Mouse (Mus musculus): ENCODE data around the gene Orai2. TPM values are rescaled to one million over a fixed set of nuclear protein-coding genes. Genes with fewer than 3 reads are reported as not detected.
"Not testable (repeated sequence)": the region's sequence is repeated elsewhere in the genome, so short reads cannot be mapped to it uniquely, and the experiment has no call there.

Gene Orai2
- total RNA-seq, 2 experiments from 2014 or later = 148 to 150 TPM

- Histone ChIP-seq H3K4me3 (peak overlapping the region; percentile 76), H3K27ac (peak overlapping the region; percentile 94)
- peak in 1 of 2 experiments; percentile 38 for DNase-seq (ENCODE audit: low spot score in 2 of 2)
- TF ChIP-seq CTCF (conservative IDR thresholded peaks at IDR 0.05) = no peak
Measured at GRCm38 (mm10) chr5:136169626-136170511, 644 bp downstream of the Orai2 start.

DNA sequence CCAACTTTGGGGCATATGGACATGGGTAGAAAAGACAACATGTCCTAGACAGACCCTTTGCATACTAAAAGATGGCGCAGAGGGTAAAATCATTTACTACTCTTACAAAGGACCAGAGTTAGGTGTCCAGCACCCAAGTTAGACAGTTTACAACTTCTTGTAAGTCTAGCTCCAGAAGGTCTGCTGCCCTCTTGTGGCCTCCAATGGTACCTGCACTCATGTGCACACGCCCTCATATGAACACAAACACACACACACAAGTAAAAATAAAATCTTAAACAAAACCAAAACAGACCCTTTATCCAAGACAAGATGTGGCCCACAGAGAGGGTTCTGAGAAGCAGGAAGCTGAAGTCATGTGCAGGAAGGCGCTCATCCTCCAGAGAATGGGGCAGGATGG lies 2.4 kb downstream of the Orai2 start:
- TF ChIP-seq CTCF (conservative IDR thresholded peaks at IDR 0.05) = peak; percentile 68
- Histone ChIP-seq H3K4me3 (no peak overlapping the region), H3K27ac (no peak overlapping the region)
- no peak for DNase-seq (ENCODE audit: low spot score in 2 of 2)

GRCm38 (mm10) chr5:136167296-136167695 lies 3.2 kb downstream of the Orai2 start:
- Histone ChIP-seq H3K27ac (peak overlapping the region; percentile 28; the same call in 1 of the 2 replicates), H3K4me3 (no peak overlapping the region)
- TF ChIP-seq CTCF (conservative IDR thresholded peaks at IDR 0.05) = no peak
- DNase-seq (ENCODE audit: low spot score in 2 of 2) = no peak

DNA sequence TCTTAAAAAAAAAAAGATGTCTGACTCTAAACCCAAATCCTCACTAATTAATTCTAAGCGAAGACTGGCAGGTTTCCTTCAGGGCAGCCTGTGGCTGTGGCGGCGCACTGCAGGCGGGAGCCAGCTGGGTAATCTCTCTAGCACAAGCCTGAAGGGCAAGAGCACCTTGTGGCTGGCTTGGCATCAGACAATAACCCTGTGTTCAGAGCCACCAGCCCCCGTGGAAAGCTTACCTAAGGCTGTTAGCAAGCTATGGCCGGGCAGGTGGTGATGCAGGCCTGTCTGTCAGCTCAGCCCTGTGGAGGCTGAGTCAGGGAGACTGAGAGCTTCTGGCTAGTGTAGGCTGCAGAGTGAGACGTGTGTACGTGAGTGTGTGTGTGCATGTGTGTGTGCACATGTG lies 5.3 kb downstream of the Orai2 start:
- no peak for DNase-seq (ENCODE audit: low spot score in 2 of 2)
- TF ChIP-seq CTCF (conservative IDR thresholded peaks at IDR 0.05) = 0 out of 2 replicates have a peak, but pooled peaks have one; percentile 15
- no peak overlapping the region for H3K4me3 ChIP-seq
- H3K27ac ChIP-seq = peak overlapping the region; percentile 84

DNA sequence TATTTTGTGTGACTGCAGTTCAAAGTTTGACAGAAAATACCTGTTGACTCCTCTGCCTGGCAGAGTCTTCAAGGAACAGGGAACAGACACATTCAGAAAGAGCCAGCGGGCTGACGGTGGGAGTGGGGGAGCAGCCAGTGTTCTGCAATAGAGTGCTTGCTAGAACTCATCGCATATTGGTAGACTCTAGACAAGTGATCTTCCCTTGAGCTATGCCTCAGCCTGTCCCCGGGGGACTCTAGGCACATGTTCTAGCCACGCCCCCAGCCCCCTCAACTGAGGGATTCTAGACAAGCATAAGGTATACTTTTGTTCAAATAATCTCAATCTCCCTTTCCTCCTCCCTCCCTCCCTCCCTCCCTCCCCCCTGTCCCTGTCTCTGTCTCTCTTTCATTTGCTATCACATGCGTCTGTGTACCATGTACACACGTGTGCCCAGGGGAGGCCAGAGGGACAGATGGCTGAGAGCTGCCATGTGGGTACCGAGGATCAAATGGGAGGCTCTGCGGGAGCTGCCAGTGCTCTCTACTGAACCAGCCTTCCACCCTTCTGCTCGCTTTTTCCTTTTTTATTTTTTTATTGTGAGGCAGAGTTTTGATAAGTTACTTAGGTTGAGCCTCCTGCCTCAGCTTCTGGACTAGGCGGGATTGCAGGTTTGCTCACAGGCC lies 6.6 kb downstream of the Orai2 start:
- TF ChIP-seq CTCF (conservative IDR thresholded peaks at IDR 0.05) = no peak
- DNase-seq (ENCODE audit: low spot score in 2 of 2) = peak; percentile 46 to 70
- Histone ChIP-seq H3K27ac (peak overlapping the region; percentile 84), H3K4me3 (no peak overlapping the region)

DNA sequence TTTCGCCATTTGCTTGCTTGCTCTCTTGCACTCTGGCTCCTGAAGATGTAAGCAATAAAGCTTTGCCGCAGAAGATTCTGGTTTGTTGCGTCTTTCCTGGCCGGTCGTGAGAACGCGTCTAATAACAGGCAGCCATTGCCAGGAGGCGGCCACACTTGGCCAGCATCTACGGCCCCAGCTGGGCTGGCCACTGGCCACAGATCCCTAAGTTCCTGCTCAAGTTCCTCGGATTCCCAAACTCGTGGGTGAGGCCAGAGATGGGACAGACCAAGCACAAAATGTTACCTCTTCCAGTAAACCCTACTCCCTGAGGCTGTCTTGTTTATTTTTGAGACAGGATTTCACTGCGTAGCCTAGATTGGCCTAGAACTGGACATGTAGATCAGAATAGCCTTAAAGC lies 10.4 kb downstream of the Orai2 start:
- DNase-seq (ENCODE audit: low spot score in 2 of 2); H3K4me3 ChIP-seq: not testable (repeated sequence)

GRCm38 (mm10) chr5:136155399-136155798 lies 15.1 kb downstream of the Orai2 start:
- Histone ChIP-seq H3K4me3 (no peak overlapping the region), H3K27ac (no peak overlapping the region)
- TF ChIP-seq CTCF (conservative IDR thresholded peaks at IDR 0.05) = no peak
- DNase-seq (ENCODE audit: low spot score in 2 of 2) = no peak

More for the DNA sequence above, 10.4 kb downstream of the Orai2 start:
- not testable (repeated sequence) for H3K27ac ChIP-seq

DNA sequence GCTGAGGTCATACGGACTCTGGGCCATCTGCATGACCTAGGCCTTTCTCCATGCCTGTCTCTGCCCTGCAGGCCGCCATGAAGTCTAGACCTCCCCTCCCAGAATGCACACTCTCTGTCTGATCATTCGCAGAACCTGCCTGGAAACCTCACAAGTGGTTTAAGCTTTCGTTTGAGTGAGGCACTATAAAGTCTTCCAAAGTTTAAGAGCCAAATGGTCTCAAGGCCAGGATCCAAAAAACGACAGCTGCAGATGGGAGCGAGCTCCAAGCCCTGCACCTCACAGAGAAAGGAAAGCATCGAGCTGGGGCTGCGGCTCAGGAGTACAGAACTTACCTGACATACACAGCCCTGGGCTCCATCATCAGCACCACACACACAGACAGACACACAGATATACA lies 18.1 kb downstream of the Orai2 start:
- Histone ChIP-seq H3K27ac (no peak overlapping the region), H3K4me3 (no peak overlapping the region)
- no peak for TF ChIP-seq CTCF (conservative IDR thresholded peaks at IDR 0.05)
- no peak for DNase-seq (ENCODE audit: low spot score in 2 of 2)

DNA sequence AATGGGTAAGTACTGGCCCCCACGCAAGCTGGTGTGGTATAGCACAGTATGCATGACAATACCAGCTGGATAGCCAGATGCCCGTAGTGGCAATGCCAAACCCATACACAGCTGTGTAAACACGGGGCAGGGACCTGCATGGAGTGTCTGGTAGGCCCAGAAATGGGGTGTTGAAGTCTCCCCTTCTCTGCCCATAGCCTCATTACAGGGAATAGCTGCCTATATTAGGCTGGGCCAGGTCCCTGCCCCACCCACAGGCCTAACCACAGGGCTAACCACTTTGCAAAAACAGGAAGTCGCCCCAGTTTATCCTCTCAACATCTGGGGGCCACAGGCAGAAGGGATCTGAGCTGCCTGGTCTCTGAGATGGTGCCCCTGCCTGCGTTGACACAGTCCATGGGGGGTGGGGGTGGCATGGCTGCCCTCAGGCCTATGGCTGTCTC lies 21.4 kb downstream of the Orai2 start:
- not testable (repeated sequence) for H3K4me3 ChIP-seq; H3K27ac ChIP-seq; DNase-seq (ENCODE audit: low spot score in 2 of 2)

- no peak for TF ChIP-seq CTCF (conservative IDR thresholded peaks at IDR 0.05)
- no peak for DNase-seq (ENCODE audit: low spot score in 2 of 2)
- H3K27ac ChIP-seq = no peak overlapping the region
- H3K4me3 ChIP-seq = no peak overlapping the region
Measured at GRCm38 (mm10) chr5:136147704-136148103, 22.8 kb downstream of the Orai2 start.

GRCm38 (mm10) chr5:136146936-136147335 lies 23.6 kb downstream of the Orai2 start:
- TF ChIP-seq CTCF (conservative IDR thresholded peaks at IDR 0.05) = no peak

GRCm38 (mm10) chr5:136144606-136145430 lies 25.7 kb downstream of the Orai2 start:
- no peak for DNase-seq (ENCODE audit: low spot score in 2 of 2)
- TF ChIP-seq CTCF (conservative IDR thresholded peaks at IDR 0.05) = no peak

More at GRCm38 (mm10) chr5:136146936-136147335, 23.6 kb downstream of the Orai2 start:
- Histone ChIP-seq H3K4me3 (no peak overlapping the region), H3K27ac (no peak overlapping the region)
- no peak for DNase-seq (ENCODE audit: low spot score in 2 of 2)

More at GRCm38 (mm10) chr5:136144606-136145430, 25.7 kb downstream of the Orai2 start:
- Histone ChIP-seq H3K4me3 (no peak overlapping the region), H3K27ac (no peak overlapping the region)
